Mouse (Mus musculus) left cerebral cortex, postnatal 10 days (tissue): ENCODE data around the gene Ubap2l. TPM values are rescaled to one million over a fixed set of nuclear protein-coding genes. Genes with fewer than 3 reads are reported as not detected.

Source experiments
- DNase-seq, 2 experiments: peaks; one replicate each; pipeline ENCODE4 v3.0.0; 2021 to 2022; ENCODE audit warnings: low spot score in 2 of 2, mixed read lengths in 1 of 2; ENCODE audit errors: extremely low spot score in 1 of 2
- intact Hi-C: fragments of 180-260 bp; cut with DNase I; formaldehyde crosslinking; loops from one replicate; pipeline ENCODE4 v1.15.1; 2025
- total RNA-seq, 2 experiments: library from RNA; stranded (reverse); gene quantifications; 2 replicates each; pipeline ENCODE4 v1.2.3; 2021

The Ubap2l gene
- total RNA-seq, 2 experiments from 2014 or later, result 189 to 202 TPM

DNA sequence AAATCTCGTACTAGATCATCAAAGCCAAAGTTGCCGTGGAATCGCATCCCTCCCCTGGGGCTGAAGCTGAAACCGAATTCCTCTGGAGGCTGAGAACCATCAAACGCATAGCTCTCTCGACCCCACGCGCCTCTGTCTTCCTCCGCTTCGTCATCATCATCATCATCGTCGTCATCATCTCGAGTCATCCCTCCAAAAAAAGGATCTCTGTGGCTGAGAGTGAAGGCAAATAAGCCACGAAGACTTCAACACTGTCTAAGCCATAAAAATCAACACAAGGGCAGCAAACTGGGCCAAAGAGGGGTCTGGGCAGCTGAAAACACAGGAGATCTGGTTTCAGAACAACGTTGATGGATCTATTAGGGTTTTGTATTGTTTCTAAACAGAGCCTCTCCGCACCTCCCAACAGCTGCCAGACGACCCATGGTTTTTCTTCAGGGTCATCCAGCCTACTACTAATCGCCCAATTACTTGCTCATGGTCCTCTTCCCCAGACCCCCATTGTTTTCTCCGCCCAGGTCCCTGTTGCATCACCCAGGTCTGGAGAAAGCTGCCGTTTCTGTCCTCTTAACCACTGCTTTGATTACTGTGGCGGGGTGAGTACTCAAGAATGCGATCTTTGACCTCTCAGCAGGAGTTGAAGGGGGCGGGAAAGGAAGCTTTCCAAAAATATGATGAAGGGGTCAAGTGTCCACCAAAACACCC, 54.5 kb downstream of the Ubap2l start:
- peak; percentile 23 to 43 for DNase-seq
- intact Hi-C loops, result loop anchor here (5.0 kb wide), 1 partner anchor 36 kb away; the partner anchor contains the start of gene Atp8b2

DNA sequence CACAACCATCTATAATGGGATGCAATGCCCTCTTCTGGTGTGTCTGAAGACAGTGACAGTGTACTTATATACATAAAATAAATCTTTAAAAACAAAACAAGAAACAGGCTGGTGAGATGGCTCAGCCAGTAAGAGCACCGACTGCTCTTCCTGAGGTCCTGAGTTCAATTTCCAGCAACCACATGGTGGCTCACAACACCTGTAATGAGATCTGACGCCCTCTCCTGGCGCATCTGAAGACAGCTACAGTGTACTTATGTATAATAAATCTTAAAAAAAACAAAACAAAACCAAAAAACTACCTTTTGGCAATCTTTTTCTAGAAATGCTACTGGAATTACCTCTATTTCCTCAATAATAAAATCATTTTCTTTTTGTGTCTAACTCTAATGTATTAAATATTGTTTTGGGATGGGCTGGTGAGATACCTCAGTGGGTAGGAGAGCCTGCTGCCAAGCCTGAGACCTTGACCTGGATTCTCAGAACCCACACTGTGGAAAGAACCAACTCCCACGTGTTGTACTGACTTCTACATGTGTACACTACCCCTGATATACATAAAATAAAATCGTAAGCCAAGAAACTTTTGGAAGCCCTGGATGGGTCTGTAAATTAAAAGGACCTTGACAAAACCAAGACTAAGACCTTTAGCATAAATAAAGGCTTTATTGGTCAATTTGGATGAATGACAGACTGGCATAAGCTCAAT, 57.5 kb downstream of the Ubap2l start:
- intact Hi-C loops, result loop anchor here (5.0 kb wide), 1 partner anchor 33 kb away; the partner anchor contains the start of gene Atp8b2
- no peak for DNase-seq

DNA sequence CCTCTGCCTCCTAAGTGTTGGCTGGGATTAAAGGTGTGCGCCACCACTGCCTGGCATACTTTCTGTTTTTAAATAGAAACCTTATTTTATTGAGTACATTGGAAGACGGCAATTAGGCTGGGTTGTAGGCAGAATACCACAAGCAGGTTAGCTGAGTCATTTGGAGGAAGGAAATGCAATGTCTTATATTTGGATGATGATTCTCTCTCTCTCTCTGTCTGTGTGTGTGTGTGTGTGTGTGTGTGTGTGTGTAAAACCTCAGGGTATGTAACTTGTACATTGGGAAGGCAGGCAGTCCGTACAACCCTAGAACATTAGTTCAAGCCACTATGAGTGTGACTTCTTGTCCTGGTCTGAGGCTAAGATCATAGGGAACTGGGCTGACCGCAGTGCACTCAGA, 64.6 kb downstream of the Ubap2l start:
- no peak for DNase-seq
- intact Hi-C loops, result no loop called here

DNA sequence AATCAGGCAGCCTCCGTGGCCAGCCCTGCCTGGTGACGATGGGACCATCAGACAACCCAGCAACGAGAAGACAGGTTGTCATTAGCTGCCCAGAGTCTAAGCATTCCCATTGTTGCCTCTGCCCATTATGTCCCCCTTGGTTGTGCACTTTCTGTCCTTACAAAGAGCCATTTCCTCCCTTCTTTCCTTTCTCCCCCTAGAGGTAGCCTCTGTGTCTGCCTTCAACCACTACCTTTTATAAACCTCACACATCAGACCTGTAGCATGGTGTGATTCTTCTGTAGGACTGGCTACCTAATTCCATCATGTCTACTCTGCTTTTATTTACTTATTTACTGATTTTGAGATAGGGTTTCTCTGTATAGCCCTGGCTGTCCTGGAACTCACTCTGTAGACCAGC, 65.2 kb downstream of the Ubap2l start:
- intact Hi-C loops, result no loop called here
- DNase-seq, result no peak

DNA sequence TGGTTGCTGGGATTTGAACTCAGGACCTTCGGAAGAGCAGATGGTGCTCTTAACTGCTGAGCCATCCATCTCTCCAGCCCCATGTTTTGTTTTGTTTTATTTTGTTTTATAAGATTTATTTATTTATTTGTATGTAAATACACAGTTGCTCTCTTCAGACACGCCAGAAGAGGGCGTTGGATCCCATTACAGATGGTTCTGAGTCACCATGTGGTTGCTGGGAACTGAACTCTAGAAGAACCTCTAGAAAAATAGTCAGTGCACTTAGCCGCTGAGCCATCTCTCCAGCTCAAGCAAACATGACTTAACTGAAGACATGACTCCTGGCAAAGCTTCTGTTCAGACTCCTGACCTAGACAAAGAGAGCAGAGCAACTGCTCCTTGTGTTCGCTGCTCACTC, 70.0 kb downstream of the Ubap2l start:
- intact Hi-C loops, result no loop called here
- no peak for DNase-seq

DNA sequence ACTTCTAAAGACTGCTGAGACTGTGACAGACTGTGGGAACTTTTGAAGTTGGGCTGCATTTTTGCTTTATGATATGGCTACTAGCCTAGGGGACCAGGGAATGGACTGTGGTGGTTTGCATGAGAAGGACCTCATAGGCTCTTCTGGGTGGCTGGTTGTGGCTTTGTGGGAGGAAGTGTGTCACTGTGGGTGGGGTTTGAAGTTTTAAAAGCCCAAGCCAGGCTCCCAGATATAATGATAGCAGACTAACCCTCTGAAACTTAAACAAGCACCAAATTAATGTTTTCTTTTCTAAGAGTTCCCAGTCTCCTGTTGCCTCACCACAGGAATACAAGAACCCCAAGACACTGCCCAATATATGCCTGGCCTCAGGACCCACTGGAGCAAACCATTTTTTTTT, 75.6 kb downstream of the Ubap2l start:
- DNase-seq, result no peak
- intact Hi-C loops, result no loop called here

DNA sequence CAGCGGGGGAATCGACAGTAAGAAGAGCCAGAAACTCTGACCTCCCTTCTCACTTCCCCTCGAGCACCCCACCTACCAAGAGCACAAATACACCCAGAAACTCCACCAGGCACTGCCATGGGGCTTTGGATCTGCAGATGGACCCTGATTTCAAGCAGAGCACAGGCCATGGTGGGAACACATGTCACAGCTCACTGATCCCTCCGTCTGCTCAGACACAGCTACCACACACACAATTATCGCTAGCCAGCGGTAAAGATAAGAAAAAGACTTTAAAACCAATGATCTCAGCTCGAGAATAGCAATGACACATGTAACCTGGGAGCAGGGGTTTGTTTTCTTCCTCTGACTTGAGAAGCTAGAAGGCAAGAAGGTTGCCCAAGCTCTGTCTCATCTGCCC, 83.9 kb downstream of the Ubap2l start:
- intact Hi-C loops, result no loop called here
- DNase-seq, result no peak

DNA sequence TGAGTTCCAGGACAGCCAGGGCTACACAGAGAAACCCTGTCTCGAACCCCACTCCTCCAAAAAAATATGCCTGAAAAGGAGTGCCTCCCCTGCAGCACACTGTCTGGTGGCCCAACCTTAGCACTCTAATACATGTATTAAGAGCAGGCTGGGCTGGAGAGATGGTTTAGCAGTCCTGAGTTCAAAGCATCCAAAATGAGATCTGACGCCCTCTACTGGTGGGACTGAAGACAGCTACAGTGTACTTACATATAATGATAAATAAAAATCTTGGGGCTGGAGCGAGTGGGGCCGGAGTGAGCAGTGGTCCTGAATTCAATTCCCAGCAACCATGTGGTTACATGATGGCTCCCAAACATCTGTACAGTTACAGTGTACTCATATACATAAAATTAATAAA, 85.5 kb downstream of the Ubap2l start:
- intact Hi-C loops, result no loop called here
- no peak for DNase-seq

DNA sequence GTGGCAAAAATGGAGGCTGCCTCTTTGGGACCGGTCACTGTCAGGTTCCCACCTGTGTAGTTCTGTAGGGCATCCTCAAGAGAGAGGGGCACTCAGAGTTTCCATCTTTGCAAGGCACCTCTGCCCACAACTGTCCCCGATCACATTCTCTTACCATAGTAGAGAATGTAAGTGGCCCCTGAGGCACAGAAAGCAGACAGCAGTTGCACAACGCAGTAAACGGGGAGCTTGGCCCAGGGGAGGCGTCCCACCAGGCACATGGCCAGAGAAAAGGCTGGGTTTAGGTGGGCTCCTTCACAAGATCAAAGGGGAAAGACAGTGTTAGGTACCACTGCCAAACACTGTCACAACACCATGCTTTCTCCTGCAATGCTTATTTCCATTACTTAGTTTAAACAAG, 86.5 kb downstream of the Ubap2l start:
- DNase-seq, result no peak
- intact Hi-C loops, result no loop called here

DNA sequence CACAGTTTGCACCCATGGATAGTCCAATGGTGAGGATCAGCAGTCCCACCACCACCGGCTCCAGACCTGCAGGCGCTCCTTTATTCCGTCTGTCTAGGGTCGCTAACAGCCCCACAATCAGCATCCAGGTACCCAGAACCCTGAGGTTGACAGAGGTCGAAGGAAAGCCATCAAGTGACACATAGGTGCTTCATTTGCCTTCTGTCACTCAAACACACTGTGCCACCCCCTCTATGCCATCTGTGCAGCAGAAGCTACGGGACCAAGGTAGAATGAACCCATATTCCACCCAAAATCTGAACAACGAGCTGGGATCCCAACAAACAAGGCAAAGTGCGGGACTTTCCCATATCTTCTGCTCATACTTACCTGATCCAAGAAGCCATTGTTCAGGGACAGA, 86.9 kb downstream of the Ubap2l start:
- no peak for DNase-seq
- intact Hi-C loops, result no loop called here

DNA sequence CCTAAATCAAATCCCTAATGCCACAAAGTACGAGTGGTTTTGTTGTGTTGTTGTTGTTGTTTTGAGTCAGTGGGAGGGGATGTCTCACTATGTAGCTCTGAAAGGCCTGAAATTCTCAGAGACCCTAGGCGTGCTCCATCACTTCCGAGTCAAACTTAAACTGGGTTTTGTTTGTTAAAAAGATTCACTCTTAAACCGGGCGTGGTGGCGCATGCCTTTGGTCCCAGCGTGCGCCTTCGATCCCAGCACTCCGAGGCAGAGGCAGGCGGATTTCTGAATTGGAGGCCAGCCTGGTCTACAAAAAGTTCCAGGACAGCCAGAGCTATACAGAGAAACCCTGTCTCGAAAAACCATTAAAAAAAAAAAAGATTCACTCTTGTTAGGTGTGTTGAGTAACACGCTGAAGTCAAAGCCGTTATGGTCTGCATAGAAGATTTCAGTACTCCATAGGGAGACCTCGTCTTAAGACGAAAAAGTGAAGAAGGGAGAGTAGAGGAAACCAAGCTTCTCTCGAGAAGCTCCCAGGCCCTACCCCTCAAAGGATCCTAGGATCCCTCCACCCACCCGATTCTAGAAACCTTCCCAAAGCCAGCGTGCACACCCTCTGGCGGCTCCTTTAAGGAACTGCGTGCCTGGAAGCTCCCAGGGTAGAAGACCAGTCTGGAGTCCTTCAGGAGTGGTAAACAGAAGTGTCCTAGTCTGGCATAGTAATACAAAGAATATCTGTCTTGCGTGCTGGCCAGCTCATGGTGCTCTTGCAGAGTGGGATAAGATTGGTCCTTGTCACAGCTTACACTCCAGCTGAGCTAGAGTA, 88.3 kb downstream of the Ubap2l start:
- intact Hi-C loops, result loop anchor here (5.0 kb wide), 2 partner anchors 33 to 113 kb away; partner anchors contain the start of gene Hax1
- peak; percentile 49 to 80 for DNase-seq

DNA sequence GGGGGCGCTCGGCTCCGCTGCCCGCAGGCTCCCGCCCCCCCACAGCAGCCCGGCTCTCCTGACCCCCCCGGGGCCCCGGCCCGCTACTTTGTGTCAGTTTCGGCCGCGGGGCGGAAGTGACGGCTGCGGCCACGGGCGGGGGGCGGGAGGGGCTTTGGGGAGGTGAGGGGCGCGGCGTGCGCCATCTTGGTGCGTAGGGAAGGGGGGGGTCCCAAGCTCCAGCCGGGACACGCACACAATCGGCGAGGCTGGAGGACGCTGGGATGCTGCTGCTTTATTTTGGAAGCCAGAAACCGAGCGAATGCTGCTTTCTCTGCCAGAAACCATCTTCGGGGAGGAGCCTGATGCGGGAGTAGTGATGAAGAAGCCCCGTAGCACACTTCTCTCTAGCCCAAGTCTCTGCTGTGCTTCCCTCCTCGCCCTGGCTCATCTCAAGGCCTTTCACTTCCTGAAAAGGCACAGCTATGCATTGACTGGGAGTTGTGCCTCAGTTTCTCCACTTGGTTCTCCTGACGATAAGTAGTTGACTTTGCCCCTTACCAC, 89.1 kb downstream of the Ubap2l start, which contains the start of gene Atp8b2:
Gene Atp8b2, minus strand, starts transcription at position 288 of the 543 bp plus-strand sequence.
- peak; percentile 68 to 85 for DNase-seq
- intact Hi-C loops, result loop anchor here (5.0 kb wide), 2 partner anchors 34 to 114 kb away; partner anchors contain the start of gene Hax1

DNA sequence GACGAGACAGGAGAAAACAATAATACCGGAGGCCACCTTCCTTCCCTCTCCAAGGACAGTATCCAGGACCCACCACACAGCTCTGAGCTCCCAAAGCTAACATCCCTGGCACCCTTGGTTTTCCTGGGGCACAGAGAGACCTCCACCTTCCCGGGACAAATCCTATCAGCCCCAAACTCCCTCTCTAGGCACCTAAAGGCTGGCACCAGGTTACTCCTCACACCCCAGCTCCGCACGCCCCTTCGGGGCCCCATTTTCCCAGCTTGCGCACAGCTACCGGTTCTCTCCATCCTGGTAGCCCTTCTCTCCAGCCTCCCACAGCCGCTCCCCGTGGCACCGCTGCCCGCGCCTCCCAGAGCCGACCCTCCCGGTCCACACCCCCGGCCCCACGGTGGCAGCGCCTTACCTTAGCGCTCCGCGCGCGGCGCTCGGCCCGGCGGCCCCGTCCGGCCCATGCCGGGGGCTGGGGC, 89.6 kb downstream of the Ubap2l start:
- DNase-seq, result no peak

DNA sequence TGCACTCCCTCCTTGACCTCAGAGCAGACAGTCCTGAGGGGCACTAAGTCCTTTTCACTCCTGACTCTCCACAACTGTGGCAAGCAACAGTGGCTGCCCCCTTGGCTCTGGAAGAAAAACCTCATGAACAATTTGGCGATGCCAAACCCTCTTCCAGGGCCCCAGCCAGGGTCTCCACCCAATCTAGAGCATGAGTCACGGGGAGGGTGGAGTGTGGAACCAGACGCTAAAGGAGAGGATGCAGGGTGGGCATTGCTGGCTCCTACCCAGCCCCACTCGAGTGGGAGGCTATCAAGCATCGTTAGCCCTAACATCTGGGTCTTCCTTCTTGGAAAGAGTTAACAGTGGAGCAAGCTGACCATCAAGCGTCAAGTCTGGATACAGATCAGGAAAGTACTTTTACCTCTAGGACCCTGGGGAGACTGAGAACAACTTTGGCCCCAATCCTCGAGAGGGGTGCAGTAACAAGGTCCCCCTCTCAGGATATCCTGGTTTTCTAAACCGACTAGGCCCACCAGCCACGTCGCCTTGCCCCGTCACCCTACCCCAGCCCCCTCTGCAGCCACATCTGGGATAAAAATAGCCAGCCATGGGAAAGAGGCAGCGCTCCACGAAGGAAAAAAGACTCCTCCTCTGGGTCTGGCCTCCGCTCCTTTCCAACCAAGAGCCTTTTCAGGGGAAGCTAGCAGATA, 90.2 kb downstream of the Ubap2l start:
- peak in 1 of 2 experiments; percentile 66 for DNase-seq

More for the DNA sequence above, 89.6 kb downstream of the Ubap2l start:
- intact Hi-C loops, result loop anchor here (5.0 kb wide), 2 partner anchors 35 to 115 kb away; partner anchors contain the start of gene Hax1

DNA sequence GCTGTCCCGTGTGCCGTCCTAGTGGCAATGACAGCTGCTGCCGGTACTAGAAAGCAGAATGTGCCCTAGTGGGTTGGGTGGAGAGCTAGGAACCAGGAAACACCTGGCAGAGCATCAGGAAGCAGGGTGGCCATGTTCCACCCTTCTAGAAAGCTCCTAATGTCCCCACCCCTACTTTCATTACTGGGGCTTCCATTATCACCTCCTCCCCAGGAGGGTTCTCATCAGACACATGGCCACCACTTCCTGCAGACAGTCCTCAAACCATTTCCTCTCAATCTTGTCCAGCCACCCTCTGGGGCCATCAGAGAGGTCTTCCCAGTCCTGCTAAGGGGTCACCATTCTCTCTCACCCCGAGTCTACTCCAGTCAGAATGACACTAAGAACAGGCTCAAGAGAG, 91.0 kb downstream of the Ubap2l start:
- intact Hi-C loops, result loop anchor here (5.0 kb wide), 2 partner anchors 36 to 116 kb away; partner anchors contain the start of gene Hax1
- DNase-seq, result no peak

More for the DNA sequence above, 90.2 kb downstream of the Ubap2l start:
- intact Hi-C loops, result loop anchor here (5.0 kb wide), 2 partner anchors 35 to 115 kb away; partner anchors contain the start of gene Hax1

DNA sequence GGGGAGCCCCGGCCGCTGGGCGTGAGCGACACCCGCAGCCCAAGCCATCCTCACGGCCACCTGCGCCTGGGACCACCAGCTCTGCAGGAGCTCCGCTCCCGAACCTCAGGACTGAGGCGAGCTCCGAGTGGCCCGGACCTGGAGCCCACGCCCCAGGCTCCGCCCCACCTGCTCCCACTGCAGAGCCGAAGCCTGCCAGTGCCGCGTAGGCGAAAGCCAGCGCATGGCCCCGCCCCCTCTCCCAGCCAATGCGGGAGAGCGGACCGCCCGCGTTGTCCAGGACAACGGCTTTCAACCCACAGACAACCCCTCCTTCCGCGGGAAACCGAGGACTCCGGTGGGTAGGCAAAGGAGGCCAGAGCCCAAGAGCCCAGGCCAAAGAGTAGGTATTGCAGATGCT, 92.0 kb downstream of the Ubap2l start:
- DNase-seq, result peak; percentile 93 to 97
- intact Hi-C loops, result loop anchor here (5.0 kb wide), 2 partner anchors 37 to 117 kb away; partner anchors contain the start of gene Hax1

DNA sequence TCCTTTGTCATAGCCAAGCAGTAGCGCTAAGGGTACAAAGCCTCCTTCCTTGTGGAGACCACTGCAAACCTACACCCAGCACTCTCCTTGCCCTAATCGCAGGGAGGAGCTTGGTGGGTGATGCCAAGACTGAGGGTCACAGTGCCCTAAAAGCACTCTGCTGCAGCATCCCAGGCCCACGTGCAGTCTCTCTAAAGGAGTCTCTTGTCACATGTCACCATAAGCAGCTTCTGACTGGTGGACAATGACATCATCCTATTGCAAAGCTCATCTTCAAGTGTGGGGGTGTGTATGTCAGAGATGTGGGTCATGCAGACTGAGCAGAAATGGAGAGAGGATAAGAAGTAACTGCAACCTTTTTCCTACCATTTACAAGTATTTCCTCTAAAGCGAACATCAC, 93.0 kb downstream of the Ubap2l start:
- intact Hi-C loops, result no loop called here
- peak; percentile 51 to 63 for DNase-seq

DNA sequence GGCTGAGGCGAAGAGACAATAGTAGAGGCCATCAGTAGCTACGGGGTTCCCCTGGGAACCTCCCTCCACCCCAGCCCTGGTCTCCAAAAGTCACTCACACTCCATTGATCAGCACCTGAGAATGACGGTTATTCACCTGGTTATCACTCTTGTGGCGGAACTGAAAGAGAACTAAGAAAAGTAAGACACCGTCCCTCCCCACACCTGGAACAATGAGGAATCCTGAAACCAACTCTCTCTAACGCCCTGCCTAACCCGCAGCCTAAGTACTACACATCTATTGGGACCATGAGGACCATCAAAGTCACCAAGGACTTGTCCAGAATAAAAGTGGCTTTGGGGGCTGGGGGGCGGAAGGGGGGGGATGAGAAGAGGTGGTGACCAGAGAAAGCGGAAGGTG, 94.5 kb downstream of the Ubap2l start:
- no peak for DNase-seq
- intact Hi-C loops, result no loop called here
